Mouse (Mus musculus) left cerebral cortex, adult 9 months (tissue): ENCODE results near the gene Gipr.

Experiments
- DNase-seq, 2 experiments: peaks; one replicate each; pipeline ENCODE4 v3.0.0; 2022; ENCODE audit warnings: low spot score in 2 of 2

The Gipr gene

DNA sequence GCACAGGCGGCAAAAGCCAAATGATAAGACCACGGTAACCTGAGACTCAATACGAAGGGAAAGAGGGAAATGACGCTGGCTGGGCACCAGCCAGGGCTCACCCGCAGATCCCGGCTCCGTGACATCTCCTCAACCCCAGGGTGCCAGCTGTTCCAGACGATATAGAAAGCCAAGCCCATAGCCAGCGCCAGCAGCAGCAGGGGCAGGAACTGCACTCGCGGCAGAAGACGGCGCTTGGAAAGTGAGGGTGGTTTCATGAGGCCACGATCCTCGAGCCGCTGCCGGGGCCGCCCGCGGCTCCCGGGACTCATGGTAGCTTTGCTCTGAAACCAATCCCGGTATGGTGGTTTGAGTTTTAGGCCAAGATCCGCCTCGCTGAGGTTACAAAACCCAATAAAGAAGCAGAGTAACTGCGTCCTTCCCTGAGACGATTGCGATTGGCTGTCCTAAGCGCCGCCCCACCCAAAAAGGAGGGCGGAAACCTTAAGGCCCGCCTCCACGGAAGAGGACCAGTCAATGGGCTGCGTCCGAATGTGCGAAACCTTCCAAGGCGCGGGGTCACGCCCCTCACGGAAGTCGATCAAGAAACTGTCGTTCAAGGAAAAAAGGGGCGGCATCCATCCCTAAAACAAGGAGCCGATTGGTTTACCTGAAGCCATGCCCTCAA, 16.9 kb downstream of the Gipr start, which contains the start of gene Qpctl:
TSS of gene Qpctl (minus strand) at position 417 of the 667 bp plus-strand sequence.
- DNase-seq = peak; percentile 97 to 98

DNA sequence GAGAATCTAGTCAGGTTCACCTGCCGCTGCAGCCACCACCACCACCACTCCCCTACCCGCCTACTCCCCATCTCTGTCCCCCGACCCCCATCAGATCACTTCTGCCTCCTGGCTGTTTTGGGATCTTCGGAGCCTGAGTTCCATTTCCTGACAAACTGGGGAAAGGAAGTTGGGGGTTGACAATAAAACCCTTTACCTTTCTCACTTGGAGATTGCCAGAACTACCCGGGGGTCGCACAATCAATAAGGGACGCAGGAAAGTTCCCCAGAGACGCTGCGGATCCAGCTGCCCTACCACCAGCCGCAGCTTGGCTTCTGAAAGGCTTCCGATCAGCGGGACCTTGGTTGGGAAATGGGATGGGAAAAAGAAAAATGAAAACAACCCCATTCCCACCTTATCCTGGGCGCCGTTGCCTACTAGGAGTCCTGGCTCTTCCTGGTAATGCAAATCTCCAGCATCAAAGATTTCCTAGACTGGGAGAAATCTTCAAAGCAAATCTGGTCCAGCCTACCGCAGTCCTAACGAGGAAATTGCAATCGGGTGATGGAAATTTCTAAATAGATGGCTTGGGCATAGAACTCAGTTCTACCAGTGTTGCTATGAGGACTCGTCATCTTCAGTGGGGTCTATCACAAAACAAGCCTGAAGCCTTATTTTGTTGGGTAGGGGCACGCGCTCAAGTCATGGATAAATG, 17.6 kb downstream of the Gipr start:
- no peak for DNase-seq

DNA sequence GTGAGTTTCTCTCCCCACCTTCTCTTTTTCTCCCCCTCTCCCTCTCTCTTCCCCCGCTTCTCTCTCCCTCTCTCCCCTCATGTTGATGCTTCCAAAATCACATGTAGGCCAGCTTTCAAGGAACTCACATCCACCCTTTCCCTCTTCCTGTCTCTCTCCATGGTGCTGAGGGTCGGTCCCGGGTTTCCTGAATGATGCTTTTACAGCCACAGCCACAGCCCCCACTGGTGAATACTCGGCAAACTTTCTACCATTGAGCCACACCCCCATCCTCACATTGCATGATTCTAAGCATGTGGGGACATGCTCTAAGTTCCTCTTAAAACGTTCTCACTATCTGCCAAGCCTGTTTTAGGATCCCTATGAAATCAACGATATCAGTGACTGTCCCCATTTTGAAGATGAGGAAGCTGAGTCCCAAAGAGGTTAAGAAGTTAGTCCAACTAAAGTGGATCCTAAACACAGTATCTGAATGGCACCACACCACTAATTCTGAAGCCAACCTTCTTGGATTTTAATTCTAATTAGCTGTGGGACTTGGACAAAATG, 18.4 kb downstream of the Gipr start:
- DNase-seq = no peak

DNA sequence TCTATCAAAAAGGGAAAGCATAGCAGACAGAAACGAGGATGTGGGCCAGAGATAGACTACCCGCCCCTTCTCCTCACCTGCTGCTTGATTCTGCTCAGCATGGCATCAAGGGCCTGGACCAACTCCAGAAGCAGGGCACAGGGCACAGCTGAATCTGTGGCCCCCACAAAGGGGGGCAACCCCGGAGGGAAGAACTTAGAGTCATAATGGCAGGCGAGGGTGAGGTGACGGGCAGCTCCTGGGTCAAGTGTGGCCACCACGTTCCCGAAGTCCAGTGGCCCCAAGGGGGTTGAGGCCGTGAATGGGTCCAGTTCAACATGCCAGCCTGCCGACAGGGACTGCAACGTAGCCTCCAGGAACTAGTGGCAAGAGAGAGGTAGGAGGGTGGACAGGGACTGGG, 19.1 kb downstream of the Gipr start:
- no peak for DNase-seq

DNA sequence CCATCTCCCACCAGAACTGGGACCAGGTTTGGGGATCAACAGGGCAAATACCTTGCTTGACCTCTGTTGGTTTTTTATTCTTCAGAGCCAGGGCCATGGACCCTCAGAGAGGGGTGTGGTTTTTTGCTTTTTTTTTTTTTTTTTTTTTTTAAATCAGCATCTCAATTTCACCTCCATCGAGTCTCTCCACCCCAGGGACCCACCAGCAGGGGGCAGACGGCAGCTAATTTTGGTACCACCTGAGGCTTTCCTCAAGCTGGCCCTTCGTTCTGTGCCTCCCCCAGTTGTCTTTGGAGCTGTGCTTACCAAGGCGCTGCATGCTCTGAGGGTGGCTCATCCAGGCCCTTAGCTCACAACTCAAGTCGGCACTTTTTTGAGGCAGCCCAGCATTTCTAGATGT, 28.5 kb downstream of the Gipr start:
- peak in 1 of 2 experiments; percentile 72 for DNase-seq

DNA sequence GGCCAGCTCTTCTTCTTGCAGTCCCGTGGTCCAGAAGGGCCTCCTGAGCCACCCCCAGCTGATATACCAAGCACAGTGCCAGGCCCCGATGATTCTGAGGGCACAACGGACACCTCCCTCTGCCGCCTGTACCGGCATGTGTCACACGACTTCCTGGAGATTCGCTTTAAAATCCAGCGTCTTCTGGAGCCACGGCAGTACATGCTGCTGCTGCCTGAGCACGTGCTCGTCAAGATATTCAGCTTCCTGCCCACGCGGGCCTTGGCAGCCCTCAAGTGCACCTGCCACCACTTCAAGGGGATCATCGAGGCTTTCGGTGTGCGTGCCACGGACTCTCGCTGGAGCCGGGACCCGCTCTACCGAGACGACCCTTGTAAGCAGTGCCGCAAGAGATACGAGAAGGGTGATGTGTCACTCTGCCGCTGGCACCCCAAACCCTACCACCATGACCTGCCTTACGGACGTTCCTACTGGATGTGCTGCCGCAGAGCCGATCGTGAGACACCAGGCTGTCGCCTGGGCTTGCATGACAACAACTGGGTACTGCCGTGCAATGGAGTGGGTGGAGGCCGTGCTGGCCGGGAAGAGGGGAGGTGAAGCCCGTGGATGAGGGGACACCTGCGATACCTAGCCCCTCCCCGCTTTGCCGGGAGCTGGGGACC, 29.1 kb downstream of the Gipr start:
- DNase-seq = peak in 1 of 2 experiments; percentile 75

DNA sequence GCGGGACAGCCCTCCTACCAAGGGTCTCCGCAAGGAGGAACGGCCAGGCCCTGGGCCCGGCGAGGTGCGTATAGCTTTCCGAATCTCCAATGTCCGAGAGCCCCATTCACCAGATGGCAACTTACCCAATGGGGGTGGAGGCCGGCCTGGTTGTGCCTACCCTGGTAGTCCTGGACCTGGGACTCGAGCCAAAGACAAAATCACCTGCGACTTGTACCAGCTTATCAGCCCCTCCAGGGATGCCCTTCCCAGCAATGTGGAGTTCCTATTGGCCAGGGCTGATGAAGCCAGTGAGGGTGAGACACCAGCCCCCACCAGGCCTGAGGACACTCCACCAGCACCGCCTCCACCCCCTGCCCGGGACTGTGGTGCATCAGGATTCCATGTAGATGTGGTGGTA, 29.8 kb downstream of the Gipr start:
- DNase-seq = no peak

DNA sequence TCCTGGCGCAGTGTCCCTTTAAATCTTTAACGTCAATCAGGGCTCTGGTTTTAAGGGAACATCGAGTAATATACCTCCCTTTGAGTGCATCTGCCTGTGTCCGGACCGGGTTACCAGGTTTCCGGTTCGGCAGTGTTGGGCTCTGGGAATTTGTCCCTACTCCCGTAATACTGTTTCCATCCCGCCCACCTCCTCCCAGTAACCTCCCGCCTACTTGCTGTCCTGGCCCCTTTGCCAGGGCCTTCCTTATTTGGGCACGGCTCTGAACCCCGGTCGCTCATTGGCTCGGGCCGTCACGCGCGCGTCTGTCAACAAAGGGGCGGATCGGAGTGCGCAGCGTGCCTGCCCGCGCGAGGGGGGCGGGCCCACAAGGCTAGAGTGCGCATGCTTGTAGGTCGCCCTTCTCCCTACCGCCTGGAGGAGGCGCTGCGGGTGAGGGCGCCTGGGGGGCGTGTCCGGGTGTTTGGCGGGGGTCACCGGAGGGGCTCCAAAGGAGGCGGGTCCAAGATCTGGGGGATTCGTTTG, 34.5 kb downstream of the Gipr start:
- DNase-seq = peak; percentile 96 to 97

DNA sequence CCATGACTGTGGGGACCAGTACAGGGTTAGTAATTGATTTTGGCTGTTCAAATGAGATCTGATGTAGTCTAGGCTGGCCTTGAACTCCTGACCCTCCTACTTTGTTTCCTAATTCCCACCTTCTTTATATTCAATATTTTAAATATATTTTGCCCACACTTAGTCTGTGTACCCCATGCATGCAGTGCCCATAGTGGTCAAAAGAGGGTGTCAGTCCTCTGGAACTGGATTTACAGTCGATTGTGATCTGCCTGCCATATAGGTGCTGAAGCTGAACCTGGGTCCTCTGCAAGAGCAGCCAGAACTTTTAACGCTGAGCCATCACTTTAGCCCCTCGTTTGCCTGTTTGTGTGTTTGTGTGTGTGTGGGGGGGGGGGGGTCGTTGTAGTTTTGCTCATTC, 35.3 kb downstream of the Gipr start:
- no peak for DNase-seq

DNA sequence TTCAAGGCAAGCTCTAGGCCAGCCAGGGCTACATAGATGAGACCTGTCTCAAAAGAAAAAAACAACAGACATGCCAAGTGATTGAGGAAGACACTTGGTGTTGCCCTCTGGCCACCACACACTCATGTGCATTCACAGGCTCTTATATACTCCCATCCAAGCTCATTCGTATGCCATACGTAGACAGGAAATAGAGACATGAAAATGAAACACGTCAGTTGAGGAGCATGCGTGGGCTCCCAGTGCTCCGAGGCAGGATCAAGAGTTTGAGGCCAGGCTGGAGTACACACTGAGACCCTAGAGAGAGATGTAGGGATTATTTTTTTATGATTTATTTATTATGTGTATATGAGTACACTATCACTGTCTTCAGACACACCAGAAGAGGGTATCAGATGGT, 36.5 kb downstream of the Gipr start:
- no peak for DNase-seq

DNA sequence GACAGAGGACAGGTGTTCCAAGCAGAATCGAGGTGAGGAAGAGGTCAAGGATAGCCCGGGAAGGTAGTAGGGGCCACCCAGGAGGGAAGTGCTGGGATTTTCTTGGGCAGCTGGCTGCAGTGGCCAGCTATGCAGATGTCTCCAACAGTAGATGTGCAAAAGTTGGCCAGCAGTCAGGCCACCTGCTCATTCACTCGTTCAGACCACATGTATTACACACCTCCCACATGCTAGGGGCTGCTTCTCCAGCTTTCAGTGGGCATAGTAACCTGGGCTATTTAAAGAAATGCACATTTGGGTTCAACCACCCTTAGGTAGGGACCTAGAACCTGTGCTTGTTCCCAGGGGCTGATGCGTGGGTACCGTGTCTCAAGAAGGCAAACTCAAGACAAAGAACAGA, 38.2 kb downstream of the Gipr start:
- no peak for DNase-seq

DNA sequence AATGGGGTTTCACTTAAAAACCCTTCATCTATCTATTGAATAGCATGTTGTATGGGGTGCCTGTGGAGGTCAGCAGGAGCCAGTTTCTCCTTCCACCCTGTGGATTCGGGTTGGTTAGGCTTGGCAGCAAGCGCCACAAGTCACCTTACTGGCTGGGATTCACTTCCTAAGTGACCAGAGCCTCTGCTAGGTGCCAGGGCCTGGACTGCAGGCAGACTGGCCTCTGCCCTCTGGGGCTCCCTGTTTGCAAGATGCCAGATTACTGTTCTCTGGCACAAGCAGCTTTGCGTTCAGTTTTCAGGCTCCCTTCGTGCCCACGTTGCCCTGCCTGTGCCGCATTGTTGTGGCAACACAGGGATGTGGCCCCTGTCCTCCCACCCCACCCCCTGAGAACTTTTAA, 41.2 kb downstream of the Gipr start:
- DNase-seq = no peak

DNA sequence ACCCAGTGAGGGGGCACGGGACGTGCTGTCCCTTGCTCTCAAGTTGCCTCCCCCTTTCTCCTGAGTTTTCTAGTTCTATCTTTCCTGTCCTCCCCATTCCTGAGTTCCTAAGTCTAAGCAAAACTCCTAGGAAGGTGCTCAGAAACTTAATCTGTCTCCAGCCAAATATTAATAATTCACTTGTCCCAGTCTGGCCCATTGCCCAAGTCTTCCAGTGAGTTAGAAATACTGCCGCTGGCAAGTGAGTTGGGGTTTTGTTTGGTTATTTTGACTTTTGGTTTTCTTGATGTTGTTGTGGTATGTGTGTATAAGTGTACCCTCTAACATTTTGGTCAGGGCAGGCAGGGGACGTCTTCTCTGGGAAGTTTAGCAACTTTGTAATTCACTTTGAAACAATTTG, 44.2 kb downstream of the Gipr start:
- no peak for DNase-seq

DNA sequence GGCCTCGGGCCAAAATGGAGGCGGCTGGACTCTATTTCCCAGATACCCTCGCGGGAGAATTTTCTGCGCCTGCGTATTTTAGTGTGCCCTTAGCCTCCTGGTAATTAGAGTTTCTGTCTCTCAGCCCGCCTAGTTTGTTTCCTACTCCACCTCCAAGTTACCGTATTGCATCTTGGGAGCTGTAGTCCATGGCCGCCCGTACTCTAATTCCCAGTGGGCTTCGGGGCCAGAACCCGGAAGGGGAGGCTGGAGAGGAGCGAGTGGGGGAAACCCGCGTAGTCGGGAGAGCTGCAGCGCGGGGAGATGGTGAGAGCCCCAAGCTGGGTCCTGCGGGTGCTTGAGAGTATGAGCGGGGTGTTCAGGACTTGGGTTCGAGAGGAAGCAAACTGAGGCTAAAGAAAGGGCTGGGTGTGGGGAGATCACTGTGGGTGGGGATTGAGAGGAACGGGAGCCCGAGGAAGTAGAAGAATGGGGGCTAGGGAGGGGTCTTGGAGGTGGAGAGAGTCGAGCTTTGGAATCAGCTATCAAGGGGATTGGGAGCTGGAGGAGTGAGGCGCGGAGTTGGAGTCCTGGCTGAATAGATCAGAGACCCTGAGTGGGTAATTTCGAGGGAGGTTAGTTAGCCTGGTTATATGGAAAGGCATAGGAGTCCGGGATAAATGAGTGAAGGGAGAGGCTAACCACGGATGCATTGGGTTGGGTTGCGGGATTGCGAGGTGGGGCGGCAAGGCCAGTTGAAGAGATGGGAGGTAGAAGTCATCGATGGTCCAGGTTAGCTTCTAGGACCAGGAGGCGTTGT, 46.1 kb downstream of the Gipr start, which contains the start of gene Fbxo46:
TSS of gene Fbxo46 (plus strand) at position 229 of the 799 bp plus-strand sequence.
- DNase-seq = peak; percentile 93 to 96

DNA sequence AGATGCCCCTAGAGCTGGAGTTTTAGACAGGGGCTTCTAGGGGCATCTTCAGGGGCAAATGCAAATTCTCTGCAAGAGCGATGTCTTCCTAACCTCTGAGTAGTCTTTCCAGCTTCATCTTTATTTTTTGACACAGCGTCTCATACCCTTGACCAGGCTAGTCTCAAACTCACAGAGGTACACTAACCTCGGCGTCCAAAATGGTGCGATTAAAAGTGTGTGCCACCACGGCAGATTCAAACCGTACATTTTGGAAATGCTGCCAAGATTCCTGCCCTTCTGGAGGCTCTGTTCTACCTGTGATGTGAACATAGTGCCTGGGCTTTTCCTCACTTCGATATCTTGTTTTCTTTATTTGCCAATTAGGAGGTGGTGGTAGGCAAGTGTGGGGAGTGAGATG, 46.8 kb downstream of the Gipr start:
- no peak for DNase-seq

DNA sequence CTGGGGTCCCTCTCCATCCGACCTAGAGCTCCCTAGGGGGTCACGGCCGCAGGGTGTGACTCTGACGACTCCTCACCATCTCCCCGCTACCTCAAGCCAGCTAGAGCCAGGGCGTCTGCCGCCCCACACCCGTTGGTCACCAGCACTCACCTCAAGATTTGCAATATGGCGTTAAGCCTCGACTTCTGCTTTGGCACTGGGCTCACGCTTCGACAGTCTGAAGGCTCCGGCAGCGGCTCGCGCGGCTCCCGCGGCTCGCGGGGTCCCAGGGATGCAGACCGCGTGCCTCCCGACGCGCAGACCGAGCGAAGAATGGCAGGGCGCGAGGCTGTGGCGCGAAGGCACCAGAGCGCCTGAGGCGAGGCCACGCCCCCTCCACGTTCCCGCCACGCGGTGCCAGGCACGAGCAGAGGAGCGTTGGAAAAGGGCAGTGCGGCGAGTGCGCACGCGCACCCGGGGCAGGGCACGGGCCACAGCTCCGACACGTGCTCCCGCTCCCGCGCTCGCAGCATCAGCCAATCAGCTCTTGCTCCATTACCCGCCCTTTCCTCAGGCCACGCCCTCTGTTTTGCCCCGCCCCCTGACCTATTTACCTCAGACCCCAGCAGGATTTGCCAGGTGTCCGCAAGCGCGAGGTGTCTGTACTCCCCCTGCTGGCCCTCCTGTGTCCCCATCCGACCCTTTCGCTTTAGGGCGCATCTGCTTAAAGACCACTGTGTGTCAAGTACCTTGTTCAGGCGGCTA, 47.7 kb downstream of the Gipr start, which contains the start of gene Gm4969:
TSS of gene Gm4969 (minus strand) at position 341 of the 744 bp plus-strand sequence.
- peak in 1 of 2 experiments; percentile 36 for DNase-seq

DNA sequence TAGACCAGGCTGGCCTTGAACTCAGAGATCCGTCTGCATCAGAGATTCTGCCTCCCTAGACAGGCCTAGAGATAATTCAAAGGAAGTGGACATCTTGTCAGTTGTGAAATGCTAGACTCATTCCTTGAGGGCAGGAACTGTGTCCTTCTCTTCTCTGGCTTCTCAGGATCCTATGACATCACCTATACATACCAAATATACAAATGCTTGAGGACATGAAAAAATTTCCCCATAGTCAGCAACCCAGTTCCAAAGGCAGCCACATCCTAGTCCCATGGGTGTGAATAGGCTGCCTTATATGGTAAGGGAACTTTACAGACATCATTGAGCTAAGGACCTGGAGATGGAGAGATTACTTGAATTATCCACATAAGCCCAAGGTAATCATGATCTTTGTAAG, 56.4 kb downstream of the Gipr start:
- DNase-seq = no peak

DNA sequence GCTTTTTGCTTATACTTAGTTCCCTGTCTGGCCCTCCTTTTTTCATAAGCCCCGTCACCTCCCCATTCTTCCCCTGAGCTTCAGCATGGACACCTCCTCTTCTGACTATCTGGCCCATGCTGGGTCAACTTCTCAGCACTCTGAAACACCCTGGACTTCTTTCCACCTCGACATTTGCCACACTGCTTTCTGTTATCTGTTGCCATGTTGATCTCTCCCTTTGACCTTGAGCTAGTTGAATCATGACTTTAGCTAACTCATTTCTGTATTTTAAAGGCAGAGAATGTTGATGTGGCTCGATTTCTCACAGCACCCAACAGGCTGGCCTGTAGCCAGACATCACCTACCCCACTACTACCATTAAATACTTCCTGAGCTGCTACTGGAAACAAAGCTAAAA, 58.5 kb downstream of the Gipr start:
- DNase-seq = no peak
